Mouse (Mus musculus): ENCODE data around the gene Hsf2.

- TF ChIP-seq CTCF (IDR thresholded peaks at IDR 0.05; ENCODE audit: low read depth) (no peak), EP300 (IDR thresholded peaks at IDR 0.05; ENCODE audit: low read depth) (no peak)
Measured at GRCm38 (mm10) chr10:57549631-57550030, 63.4 kb downstream of the Hsf2 start.
